ENCODE assay signal across 15 mouse cellular contexts in genomic region chr19:56614131-56614530, GRCm38 (mm10).
"Had no signal": no experiment of that assay in that cellular context is flagged by ENCODE, and none has a peak within 500 bp of the region (broad histone marks: within the 10 kb centered on the region; RNA-seq: fewer than 3 reads in every experiment).

No protein-coding gene starts in this region.

- H3K4me1 ChIP-seq: neural tube, embryonic 15.5 days had no signal

- H3K4me2 ChIP-seq: neural tube, embryonic 15.5 days; stomach, embryonic 15.5 days had no signal

- H3K27ac ChIP-seq: neural tube, embryonic 15.5 days; stomach, embryonic 15.5 days; stomach, postnatal 0 days had no signal

- H3K9me3 ChIP-seq: neural tube, embryonic 15.5 days; stomach, embryonic 15.5 days had no signal

- H3K4me3 ChIP-seq: neural tube, embryonic 15.5 days; stomach, embryonic 15.5 days had no signal

- H3K9ac ChIP-seq: neural tube, embryonic 15.5 days; stomach, embryonic 15.5 days had no signal

- H3K27me3 ChIP-seq: neural tube, embryonic 15.5 days; stomach, embryonic 15.5 days had no signal

- H3K36me3 ChIP-seq: neural tube, embryonic 15.5 days; stomach, embryonic 15.5 days had no signal

- DNase-seq: retina, postnatal 1 day; right cerebral cortex, adult 18-20 months; right cerebral cortex, postnatal 14 days; right cerebral cortex, postnatal 25 days; right cerebral cortex, postnatal 4 days; spleen, adult 18-20 months; thymus, adult 18-20 months; thymus, adult 2 months; thymus, postnatal 14 days; thymus, postnatal 25 days; thymus, postnatal 36 days; thymus, postnatal 4 days had no signal
